Mouse (Mus musculus): ENCODE results near the gene Nkiras1. TPM values are rescaled to one million over a fixed set of nuclear protein-coding genes. Genes with fewer than 3 reads are reported as not detected.
A peak's percentile ranks its signal among the peaks of the same experiment; 100 is the strongest.
"Not testable (repeated sequence)": the region's sequence is repeated elsewhere in the genome, so short reads cannot be mapped to it uniquely, and the experiment has no call there.

Nkiras1 gene
- total RNA-seq, 2 experiments from 2014 or later = 32.7 to 36.0 TPM

DNA sequence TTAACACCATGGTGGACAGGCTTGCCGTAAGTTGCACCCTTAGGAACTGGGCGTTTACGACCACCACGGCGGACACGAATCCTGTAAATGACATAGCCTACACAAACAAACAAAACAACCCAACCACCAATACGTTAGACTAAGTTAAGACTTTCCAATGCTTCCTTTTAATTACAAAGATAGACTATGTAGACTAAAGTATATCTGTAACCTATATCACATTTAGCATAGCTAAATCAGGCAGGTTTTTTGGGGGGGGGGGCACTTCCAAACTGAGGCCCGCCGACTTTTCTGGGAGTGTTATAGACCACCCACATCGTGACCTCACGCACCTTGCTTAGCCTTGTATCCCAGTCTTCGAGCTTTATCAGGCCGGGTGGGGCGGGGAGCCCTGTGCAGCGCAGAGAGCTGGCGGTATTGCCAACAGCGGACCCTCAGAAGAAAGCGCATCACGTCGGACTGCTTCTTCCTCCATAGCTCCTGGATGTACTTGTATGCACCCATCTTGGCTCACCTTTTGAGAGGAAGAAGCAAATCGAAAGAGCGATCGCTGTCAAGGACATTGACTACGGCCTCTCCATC, 898 bp upstream of the Nkiras1 start:
- intact Hi-C loops (cut with DNase I) = loop anchor here (2.0 kb wide), 1 partner anchor 61 kb away; the partner anchor contains the start of gene Ube2e1
- not testable (repeated sequence) for DNase-seq

DNA sequence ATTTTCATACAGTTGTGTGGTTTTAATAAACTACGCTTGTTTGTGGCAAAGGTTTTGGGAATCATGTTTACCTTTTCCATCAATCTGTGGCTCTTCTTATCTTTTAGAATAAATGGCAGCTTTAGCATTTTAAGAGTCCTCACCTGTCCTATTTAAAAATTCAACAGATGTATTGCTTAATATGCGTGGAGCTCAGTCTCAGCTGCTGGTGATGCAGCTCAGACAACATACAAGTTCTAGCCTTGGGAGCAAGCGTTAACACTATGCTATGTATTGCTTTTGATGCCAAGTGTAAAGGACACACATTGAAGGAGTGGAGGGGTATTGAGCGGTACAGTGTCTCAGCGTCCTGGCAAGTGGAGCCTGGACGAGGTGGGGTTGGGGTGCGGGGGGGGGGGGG, 730 bp downstream of the Nkiras1 start:
- intact Hi-C loops (cut with DNase I) = loop anchor here (1.0 to 2.0 kb wide), 2 partner anchors 32 to 59 kb away; partner anchors contain the start of genes Nr1d2 and Ube2e1
- DNase-seq = no peak

DNA sequence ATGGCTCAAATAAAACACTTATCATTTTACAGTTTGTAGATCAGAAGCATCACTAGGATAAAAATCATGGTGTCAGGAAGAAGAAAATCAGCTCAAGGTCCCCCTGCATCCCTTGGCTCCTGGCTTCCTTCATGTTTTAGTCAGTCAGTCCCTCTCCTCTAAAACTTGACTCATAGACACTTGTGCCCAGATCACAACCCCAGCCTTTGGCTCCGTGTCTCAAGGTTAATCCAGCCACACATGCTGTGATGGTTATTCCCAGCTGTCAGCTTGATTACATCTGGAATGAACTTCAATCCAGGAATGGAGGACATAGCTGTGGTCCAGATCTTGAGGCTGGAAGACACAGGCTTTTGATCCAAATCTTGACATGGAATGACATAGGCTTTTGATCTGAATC, 3.6 kb downstream of the Nkiras1 start:
- DNase-seq = no peak
- intact Hi-C loops (cut with DNase I) = no loop called here

DNA sequence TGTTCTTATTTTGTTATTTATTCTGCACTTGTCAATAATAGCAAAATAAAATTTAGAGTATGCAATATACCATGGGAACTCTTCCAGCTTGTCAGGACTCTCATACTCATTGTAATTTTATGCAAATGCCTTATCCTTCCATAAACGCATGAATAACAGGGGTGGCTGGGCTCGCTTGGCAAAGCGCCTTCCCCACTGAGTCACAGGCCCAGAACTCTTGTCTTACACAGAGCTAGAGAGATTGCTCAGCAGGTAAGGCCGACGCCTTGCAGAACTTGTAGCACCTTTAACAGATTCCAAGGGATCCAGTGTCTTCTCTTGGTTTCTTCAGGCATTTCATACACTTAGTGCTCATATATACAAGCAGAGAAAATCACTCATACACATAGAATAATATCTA, 9.4 kb downstream of the Nkiras1 start:
- no peak for DNase-seq
- intact Hi-C loops (cut with DNase I) = loop anchor here (10.0 kb wide), 1 partner anchor 876 kb away; no protein-coding TSS in a partner anchor

DNA sequence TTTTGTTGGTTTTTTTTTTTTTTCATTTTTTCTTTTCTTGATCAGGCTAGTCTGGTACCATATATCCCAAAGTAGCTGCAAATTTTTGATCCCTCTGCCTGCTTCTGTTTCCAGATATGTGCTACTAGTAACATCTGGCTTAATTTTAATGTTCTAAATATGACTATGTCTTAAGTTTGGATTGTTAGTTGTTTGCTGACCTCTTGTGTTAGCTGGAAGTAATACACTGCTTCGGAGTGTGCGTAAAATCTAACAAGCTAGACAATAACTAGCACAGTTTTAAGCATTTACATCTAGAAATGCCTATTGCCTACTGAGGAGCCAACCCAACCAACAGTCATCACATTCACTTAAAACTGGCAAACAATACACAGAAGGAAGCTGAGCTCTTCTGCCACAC, 13.6 kb downstream of the Nkiras1 start:
- intact Hi-C loops (cut with DNase I) = loop anchor here (2.0 to 10.0 kb wide), 2 partner anchors 74 to 880 kb away; no protein-coding TSS in a partner anchor
- DNase-seq = peak in 1 of 2 experiments; percentile 21

DNA sequence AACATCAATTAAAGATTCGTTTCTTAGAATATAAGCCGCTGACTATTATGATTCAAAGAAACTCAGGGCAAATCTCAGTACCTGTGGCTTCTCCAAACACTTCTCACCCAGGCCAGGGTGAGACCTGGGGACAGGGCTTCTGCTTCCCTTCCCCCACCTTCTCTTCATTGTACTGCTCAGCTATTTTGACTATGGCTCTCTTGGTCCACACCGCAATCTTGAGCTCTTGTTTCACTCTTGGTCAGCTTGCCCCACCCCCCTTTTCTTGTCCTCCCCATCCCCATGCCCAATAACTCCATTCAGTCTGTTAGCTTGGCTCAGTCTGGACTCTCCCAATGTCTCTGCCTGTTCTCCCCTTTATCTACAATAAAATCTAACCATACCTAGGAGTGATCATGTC, 14.5 kb downstream of the Nkiras1 start:
- no peak for DNase-seq
- intact Hi-C loops (cut with DNase I) = loop anchor here (2.0 to 10.0 kb wide), 2 partner anchors 75 to 881 kb away; no protein-coding TSS in a partner anchor

DNA sequence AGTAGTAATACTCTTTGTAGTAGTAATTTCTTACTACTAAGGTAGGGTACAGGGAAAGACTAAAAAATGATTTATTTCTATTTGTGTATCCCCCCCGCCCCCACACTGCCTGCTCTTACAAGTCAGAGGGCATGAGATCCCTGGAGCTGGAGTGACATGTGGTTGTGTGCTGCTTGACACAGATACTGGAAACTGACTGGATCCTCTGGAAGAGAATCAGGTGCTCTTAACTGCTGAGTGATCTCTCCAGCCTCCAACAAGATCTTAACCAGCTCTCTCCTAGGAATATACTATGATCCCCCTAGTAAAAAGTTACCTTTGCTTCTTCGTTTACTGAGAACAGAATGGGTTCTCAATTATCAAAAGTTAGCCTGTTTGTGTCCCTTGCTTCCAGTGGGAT, 15.5 kb downstream of the Nkiras1 start:
- intact Hi-C loops (cut with DNase I) = loop anchor here (10.0 kb wide), 1 partner anchor 882 kb away; no protein-coding TSS in a partner anchor
- no peak for DNase-seq

DNA sequence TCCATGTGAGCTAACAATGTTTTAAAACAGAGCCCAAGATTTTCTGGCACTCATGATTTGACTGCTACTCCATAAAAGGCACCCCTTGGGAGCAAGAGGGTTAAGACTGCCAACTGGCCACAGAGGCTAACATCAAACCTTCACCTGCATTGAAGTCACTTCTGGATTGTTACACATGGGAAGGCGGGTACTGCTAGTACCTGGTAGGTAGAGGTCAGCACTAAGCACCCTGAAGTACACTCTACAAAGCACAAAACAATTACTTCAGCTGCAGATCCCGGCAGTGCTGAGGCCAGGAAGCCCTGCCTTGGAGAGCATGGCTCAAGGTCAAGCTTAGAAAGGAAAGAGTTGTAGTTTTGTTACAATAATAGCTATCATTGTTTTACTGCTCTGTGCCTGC, 16.5 kb downstream of the Nkiras1 start:
- no peak for DNase-seq
- intact Hi-C loops (cut with DNase I) = loop anchor here (10.0 kb wide), 1 partner anchor 883 kb away; no protein-coding TSS in a partner anchor

DNA sequence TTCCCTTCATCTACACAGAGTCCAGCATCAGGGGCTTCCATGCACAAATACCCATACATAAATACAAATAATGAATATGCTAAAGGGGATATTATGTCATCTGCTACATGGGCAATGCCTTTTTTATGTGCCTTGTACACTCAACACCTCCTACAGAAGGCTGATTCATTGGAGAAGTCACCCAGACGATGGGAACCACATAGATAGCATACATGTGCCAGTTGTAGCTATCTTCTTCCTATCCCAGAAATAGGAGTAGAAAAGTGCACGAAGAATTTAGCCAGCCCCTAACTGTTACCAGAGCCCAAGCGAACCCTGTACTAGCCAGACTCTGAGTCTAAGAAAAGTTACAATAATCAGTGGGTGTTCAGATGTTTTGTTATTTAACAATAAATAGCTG, 21.2 kb downstream of the Nkiras1 start:
- intact Hi-C loops (cut with DNase I) = no loop called here
- DNase-seq = no peak

DNA sequence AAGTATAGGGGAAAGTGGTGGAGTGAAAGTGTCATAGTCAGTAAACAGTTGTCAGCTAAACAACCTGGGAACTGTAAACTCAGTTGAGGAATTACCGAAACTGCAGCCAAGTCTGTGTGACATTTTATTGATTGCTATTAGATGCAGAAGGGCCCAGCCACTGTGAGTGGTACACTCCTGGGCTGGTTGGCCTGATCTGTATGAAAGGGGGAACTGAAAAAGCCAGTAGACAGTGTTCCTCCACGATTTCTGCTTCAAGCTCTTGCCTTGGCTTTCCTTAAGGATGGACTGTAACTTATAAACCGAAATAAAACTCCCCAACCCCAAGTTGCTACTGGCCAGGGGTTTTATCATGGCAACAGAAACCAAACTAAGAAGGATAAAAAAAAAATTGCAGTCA, 21.6 kb downstream of the Nkiras1 start:
- intact Hi-C loops (cut with DNase I) = no loop called here
- DNase-seq = no peak

DNA sequence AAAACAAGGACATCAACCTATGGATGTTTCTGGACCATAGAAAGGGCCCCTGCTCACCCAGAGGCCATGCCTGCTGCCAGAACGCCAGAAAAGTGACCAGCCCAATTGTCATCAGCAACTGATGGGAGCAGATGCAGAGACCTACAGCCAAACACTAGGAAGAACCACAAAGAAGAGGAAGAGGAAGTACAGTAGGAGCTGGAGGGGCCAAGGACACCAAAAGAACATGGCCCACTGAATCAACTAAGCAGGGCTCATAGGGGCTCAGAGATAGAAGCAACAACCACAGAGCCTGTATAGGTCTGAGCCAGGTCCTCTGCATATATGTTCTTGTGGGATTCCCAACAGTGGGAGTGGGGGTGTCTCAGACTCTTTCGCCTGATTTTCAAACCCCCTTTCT, 26.5 kb downstream of the Nkiras1 start:
- intact Hi-C loops (cut with DNase I) = no loop called here
- DNase-seq = no peak

DNA sequence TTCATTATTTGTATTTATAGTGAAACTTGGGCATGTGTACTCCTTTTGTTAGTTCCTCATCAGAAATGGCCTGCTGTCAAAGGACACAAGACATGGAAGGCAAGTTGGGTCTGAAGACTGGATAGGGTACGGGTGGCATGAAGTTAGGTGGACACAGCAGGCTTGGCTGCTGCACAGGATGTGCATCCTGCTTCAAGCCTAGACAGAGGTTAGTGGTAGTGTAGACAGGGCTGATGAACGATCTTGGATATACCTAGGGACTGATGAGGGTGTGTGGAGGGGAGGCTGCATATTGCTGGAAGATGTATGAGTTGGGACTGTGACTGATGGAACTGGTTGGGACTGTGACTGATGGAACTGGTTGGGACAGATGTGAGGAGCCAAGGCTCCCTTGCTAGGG, 27.9 kb downstream of the Nkiras1 start:
- no peak for DNase-seq
- intact Hi-C loops (cut with DNase I) = no loop called here

DNA sequence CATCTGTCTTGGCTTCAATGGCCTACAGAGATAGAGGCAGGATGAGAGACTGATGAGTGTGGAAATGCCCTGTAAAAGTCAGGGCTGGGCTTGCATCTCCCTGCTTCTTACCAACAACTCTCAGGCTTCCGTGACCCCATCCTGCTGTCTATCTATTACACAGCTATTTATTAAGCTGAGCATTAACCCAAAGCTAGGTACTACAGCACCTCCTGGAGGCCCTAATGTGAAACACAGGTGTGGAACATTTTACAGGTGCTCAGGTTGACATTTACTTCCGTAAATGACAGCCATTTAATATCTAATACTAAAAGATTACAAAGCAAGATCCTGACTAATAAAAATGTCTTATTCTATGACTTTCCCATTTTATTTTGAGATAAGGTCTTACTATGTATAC, 29.7 kb downstream of the Nkiras1 start:
- DNase-seq = no peak
- intact Hi-C loops (cut with DNase I) = no loop called here

DNA sequence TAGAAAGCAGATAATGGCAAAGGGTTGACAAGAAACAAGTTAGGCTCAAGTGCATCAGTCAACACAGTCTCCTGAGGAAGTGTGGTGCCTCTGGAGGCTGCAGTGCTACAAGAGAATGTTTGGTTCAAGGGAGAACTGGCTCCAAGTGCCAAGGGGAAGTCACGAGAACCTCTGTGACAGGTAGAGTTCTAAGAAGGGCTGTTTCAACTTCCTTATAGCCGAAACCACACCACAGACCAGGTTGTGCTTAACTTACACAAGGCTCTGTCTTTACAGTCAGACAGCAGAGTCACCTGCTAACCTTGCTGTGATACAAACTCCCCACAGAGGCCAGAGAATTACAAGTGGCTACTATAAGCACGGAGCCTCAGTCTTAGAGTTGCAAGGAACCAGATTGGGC, 30.7 kb downstream of the Nkiras1 start:
- no peak for DNase-seq
- intact Hi-C loops (cut with DNase I) = no loop called here

DNA sequence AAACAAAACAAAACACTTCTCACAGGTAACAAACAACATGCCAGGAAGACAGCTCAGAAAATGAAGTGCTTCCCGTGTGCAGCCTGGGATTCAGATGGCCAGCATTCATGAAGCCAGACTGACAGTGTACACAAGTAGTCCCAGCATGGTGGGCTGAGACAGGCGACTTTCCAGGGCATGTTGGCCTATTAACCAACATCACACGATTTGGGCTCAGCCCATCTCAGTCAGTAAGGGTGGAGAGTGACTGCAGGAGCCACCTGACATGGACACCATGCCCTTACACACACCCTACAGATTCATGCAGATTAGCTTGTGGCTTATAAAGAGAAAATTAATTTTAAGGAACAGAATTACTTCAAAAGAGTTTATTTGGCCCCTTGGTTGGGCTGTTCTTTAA, 31.8 kb downstream of the Nkiras1 start:
- intact Hi-C loops (cut with DNase I) = no loop called here
- no peak for DNase-seq

DNA sequence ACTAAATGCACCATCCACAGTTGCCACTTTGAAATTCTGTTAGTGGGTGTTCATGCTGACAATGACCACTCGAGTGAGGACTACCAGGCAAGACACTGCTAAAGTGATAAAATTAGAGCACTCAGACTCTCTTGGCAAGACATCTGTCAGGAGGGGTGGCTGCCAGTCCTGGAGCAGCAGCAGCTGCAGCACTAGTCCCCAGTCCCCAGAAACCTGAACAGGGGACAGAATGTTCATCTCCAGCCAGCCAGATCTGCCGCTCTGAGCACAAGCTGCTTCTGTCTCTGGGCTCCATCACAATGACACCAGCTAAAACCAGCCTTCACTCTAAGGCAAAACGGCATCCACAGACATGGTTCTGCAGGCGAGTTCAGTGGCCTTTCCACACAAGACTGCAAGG, 32.3 kb downstream of the Nkiras1 start:
- intact Hi-C loops (cut with DNase I) = no loop called here

DNA sequence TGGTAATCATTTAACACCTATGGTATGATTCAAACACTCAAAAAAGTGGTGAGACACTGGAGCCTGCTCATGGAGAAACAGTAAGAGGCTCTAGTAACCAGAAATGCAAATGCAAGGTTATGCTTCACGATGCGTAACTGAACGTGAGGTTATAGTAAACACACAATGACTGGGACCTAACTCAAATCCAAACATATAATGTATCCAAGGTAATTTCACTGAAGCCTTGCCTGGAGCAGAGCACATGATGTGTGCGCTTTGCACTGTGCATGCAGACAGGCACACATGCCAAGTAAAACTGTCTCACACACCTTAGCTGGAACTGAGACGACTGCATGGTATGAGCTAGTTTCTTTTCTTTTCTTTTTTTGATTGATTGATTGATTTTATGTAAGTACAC, 33.2 kb downstream of the Nkiras1 start:
- intact Hi-C loops (cut with DNase I) = no loop called here
- DNase-seq = no peak

More for the DNA sequence above, 32.3 kb downstream of the Nkiras1 start:
- DNase-seq = peak; percentile 47 to 50

DNA sequence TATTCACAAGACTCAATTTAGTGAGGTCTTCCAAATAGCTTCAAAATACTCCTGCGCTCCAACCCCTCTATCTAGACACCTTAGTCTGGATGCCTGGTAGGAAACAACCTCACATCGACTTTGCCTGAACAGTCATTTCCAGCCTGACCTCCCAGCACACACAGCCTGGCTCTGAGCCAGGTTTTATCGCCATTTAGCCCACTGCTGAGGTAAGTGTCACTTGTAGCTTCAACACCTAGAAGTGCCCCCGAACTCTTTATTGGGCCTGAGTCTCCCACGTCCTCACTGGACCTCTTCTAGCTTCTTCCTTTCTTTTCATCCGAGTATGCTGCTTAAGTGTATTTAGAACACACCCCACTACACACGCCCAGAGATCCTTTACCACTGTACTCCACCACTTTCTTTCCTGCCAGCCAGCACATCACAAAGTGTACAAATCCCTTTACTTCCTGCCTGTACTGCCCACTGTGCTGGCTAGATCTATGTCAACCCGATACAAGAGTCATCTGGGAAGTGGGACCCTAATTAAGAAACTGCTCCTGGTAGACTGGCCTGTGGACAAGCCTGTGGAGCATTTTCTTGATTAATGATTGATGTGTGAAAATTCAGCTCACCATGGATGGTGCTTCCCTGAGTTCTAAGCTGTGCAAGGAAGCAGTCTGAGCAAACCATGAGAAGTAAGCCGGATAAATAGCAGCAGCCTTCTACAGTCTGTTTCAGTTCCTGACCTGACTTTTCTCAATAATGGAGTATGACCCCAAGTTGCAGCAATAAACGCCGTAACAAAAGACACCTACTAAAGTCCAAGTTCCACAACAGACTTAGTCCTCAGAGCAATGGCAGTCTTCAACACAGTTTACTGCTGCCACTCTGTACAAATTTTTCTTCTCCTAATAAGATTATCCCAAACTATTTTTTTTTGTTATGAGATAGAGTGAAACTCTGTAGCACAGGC, 46.8 kb downstream of the Nkiras1 start:
- intact Hi-C loops (cut with DNase I) = no loop called here
- no peak for DNase-seq

DNA sequence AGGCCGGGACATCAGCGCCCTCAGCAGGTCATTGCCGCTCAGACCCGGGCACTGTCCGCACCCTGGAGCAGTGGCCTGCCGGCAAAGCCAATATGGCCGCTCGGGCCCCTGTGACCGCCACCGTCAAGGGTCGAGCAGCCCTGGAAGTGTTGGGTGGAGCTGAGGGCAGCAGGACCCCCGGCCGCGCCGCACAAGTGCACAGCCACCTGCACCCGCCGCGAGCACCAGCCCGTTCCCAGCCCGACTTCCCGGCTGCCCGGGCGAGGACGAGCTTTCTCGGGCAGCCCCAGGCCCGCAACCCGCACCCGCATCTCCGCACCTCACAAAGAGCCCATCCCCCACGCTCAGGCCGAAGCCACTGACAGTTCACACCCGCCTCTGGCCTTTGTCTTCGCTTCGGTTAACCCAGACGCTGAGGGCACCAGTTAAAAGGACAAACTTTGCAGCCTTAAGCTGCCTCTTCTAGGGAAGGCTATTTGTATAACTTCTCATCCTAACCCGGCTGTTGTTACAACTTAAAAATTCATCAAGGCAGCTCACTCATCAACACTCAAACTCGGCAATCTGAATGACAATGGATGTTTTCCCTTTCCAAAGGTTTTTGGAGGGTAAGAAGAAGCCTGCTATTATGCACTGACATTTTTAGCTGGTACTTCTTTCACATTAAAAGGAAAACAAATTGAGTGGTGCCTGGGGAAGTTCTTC, 56.2 kb downstream of the Nkiras1 start:
- intact Hi-C loops (cut with DNase I) = loop anchor here (5.0 kb wide), 1 partner anchor 95 kb away; no protein-coding TSS in a partner anchor
- DNase-seq = peak; percentile 36 to 38

DNA sequence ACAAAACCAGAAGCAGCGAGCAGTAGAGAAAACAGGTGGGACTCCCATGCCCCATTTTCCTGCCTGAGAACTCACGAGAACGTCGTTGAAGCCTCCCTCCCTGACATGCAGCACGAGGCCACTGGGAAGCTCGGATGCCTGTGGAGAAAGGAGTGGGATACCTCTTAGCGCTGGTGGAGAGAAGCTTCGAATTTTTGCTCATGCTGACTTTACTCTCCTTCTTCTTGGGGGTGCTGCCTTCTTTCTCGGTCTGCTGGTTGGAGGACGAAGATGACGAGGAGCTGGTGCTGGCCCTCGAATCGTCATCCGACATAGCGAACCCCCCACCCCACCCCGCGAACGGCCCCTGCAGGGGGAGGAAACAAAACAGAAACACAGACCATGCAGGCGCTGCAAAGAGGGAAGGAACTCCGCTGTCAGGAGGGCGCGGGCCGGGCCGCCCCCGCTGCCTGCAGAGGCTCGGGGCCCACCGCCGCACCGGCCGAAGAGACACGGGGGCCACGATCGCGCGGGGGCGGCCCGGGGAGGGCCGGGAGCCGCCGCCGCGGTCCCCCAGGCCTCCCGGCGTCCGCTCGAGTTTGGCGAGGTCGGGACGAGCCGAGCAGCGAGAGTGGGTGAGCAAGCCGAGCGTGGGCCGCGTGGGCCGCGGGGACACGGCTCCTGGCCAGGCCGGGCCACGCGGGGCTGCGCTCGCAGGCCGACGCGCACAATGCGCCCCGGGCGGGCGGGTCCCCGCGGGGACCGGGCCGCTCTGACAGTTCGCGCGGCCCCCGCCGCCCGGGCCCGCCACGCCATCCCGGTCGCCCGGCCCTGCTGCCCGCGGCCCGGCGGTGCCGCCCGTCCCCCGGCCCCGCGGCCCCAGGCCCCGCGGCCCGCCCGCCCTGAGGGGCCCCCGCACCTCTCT, 60.1 kb downstream of the Nkiras1 start:
- peak; percentile 28 to 54 for DNase-seq

More for the DNA sequence above, 60.1 kb downstream of the Nkiras1 start:
- intact Hi-C loops (cut with DNase I) = loop anchor here (2.0 kb wide), 1 partner anchor 60 kb away; the partner anchor contains the start of genes Nkiras1 and Rpl15
